Mouse (Mus musculus): ENCODE measurements around the gene Vps16. TPM values are rescaled to one million over a fixed set of nuclear protein-coding genes. Genes with fewer than 3 reads are reported as not detected.

The Vps16 gene
- 49.0 and 58.2 TPM in 2 replicates for polyA plus RNA-seq (2015; fragmentation: Nextera tagmentation; extraction: Ambion mirVana)

DNA sequence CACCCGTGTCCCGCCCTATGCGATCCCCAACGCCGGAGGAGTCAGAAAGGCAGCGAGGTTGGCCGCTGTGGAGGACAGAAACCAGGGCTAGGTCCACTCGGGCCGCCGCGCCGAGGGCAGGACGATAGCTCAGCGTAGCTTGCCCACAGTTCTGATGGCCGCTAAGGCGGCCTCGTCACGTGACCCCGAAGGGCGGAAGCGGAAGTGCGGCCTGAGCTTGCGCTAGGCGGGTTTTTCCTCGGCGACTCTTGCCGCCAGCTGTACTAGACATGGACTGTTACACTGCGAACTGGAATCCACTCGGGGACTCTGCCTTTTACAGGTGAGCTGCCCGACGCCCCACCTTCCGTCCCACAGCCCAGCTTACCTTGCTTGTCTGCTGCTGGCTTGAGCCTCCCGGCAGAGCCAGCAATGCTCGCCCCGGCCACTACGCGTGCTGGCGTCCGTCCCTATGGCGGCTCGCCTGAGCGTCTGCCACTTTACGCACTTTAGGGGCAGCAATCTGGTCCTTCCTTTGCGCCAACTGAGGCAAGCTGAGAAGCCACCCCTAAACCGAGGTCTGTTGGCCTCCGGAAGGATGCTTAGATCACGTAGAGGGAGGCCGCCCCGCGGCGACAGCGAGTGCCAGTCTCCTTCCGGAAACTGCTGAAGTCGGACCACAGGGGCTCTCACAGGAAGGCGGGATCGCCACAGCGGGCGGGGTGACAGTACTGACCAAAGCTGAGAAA lies at the start of gene Vps16, which contains the start of gene Pced1a:
Gene Vps16, plus strand, starts transcription at position 214 of the 728 bp plus-strand sequence.
Gene Pced1a, minus strand, starts transcription at position 576 of the 728 bp plus-strand sequence.
- ATAC-seq (replicated peaks; ENCODE audit: insufficient number of reproducible peaks, insufficient read depth, low FRiP score, low read depth) = peak; percentile 92
- Histone ChIP-seq H3K4me1 (replicated peaks) (peaks cover 12% of the 10 kb centered on the region), H3K9me3 (replicated peaks) (no peaks in the 10 kb centered on the region), H3K4me2 (peak within 1 kb of the TSS; percentile 94), H3K27me3 (no peaks in the 10 kb centered on the region), H3K9ac (peak within 1 kb of the TSS; percentile 86), H3K4me3 (peak within 1 kb of the TSS; percentile 91), H3K36me3 (no peaks in the 10 kb centered on the region), H3K27ac (peak within 1 kb of the TSS; percentile 91)
- WGBS = under 1% methylated on average over 58 of the region's 58 CpGs

DNA sequence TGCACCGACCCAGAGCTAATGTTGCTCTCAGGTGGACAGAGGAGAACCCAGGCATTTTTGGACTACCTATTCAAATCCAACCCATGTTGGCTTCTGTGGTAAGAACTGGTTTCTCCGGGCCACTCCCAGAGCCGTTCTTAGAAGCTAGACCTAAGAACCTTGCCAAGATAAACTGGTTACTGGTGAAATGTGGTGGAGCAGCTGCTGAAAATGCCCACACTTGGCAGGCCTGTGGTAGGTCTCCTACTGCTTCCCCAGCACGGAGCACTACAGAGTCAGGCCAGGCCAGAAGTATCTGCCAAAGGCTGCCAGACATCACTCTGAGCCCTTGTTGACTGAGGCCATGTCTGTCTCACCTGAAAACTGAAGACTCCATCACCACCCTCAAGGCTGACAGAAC lies 49.2 kb upstream of the Vps16 start:
- peaks cover 13% of the 10 kb centered on the region; the same call in 1 of the 2 replicates for H3K27me3 ChIP-seq
- no peak overlapping the region for H3K4me2 ChIP-seq
- no peaks in the 10 kb centered on the region for H3K36me3 ChIP-seq
- no peak overlapping the region for H3K27ac ChIP-seq
- no peak overlapping the region for H3K9ac ChIP-seq
- H3K4me1 ChIP-seq (replicated peaks) = no peaks in the 10 kb centered on the region
- WGBS = 59% methylated on average over 4 of the region's 4 CpGs
- no peak for ATAC-seq (replicated peaks; ENCODE audit: insufficient number of reproducible peaks, insufficient read depth, low FRiP score, low read depth)
- H3K9me3 ChIP-seq (replicated peaks) = no peaks in the 10 kb centered on the region
- no peak overlapping the region for H3K4me3 ChIP-seq

DNA sequence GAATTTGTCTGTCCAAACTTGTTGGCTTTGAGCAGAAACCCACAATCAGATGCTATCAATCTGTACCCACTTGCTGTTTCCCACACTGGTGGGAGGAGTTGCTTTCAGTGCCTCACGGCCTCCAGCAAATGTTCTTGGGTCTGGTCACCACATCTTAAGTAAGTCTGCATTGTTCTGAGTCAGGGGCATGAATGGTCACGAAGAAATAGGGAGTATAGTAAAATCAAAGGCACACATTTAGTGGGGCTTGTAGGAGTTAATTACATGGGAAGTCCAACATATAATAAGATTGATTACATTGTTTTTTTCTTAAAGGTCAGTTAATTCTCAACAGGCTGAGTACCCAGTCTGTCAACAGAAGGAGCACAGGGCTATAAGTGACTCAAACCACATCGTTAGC lies 40.9 kb upstream of the Vps16 start:
- 58% methylated on average over 3 of the region's 3 CpGs for WGBS
- Histone ChIP-seq H3K27me3 (peaks cover 2% of the 10 kb centered on the region; the same call in 1 of the 2 replicates), H3K9ac (no peak overlapping the region), H3K36me3 (no peaks in the 10 kb centered on the region), H3K9me3 (replicated peaks) (no peaks in the 10 kb centered on the region), H3K4me1 (replicated peaks) (no peaks in the 10 kb centered on the region), H3K4me2 (no peak overlapping the region), H3K4me3 (no peak overlapping the region), H3K27ac (no peak overlapping the region)
- no peak for ATAC-seq (replicated peaks; ENCODE audit: insufficient number of reproducible peaks, insufficient read depth, low FRiP score, low read depth)

DNA sequence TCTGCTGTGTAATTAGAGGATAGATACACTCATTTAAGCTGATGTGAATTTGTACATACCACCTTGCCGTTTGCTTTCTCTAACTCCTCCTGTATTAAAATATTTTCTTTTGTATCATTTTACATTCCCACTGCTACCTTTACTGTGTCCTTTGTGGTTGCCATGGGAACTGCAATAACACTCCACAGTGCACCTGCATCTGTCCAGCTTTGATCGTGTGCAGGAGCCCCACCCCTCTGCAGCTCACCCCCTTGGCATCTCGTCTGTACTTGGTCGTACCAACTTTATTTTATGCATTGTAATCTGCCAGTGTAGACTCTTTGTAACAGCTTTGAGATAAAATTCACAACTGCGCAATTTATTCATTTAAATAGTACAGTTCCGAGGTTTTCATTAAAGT lies 40.2 kb upstream of the Vps16 start:
- 70% methylated on average over 6 of the region's 6 CpGs for WGBS
- Histone ChIP-seq H3K4me2 (no peak overlapping the region), H3K36me3 (no peaks in the 10 kb centered on the region), H3K4me1 (replicated peaks) (no peaks in the 10 kb centered on the region), H3K4me3 (no peak overlapping the region), H3K9ac (no peak overlapping the region), H3K27ac (no peak overlapping the region), H3K27me3 (peaks cover 2% of the 10 kb centered on the region; the same call in 1 of the 2 replicates), H3K9me3 (replicated peaks) (no peaks in the 10 kb centered on the region)
- no peak for ATAC-seq (replicated peaks; ENCODE audit: insufficient number of reproducible peaks, insufficient read depth, low FRiP score, low read depth)

DNA sequence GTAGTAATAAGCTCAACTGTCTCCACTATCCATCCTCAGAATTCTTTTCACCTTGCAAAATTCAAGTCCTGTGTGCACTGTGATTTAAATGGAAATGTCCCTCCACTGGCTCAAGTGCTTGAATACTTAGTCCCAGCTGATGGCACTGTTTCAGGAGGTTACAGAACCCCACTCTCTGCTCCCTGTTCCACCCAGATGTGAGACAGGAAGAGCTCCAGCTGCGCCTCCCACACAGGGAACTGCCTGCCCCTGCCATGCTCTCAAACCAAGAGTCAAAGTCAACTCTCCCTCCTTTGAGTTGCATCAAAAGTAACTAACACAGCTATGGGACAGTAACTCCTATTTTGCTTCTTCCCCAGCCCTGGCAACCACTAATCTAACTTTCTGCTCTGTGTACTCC lies 37.9 kb upstream of the Vps16 start:
- Histone ChIP-seq H3K9ac (no peak overlapping the region), H3K4me1 (replicated peaks) (no peaks in the 10 kb centered on the region), H3K4me2 (no peak overlapping the region), H3K27me3 (peaks cover 2% of the 10 kb centered on the region; the same call in 1 of the 2 replicates), H3K9me3 (replicated peaks) (no peaks in the 10 kb centered on the region), H3K27ac (no peak overlapping the region), H3K36me3 (no peaks in the 10 kb centered on the region), H3K4me3 (no peak overlapping the region)
- 57% methylated on average over 1 of the region's 1 CpGs for WGBS
- ATAC-seq (replicated peaks; ENCODE audit: insufficient number of reproducible peaks, insufficient read depth, low FRiP score, low read depth) = no peak

DNA sequence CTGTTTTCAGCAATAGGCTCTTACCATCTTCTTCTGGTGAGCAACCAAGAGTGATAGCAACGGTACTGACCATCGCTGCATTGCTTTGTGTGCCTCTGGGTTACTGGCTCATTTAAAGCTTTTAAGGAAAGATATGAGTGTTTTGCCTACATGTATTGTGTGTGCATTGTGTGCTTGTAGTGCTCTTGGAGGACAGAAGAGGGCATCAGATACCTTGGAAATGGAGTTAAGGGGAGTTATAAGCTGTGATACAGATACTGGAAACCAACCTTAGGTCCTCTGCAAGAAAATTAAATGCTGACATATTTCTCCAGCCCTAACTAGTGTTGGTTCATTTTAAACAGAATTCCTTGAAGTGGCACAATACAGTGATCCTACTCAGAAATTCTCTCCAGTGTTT lies 35.3 kb upstream of the Vps16 start:
- no peak overlapping the region for H3K4me2 ChIP-seq
- WGBS = 83% methylated on average over 2 of the region's 2 CpGs
- no peak overlapping the region for H3K9ac ChIP-seq
- H3K27ac ChIP-seq = no peak overlapping the region
- H3K4me1 ChIP-seq (replicated peaks) = no peaks in the 10 kb centered on the region
- no peak for ATAC-seq (replicated peaks; ENCODE audit: insufficient number of reproducible peaks, insufficient read depth, low FRiP score, low read depth)
- no peak overlapping the region for H3K4me3 ChIP-seq
- no peaks in the 10 kb centered on the region for H3K36me3 ChIP-seq
- H3K27me3 ChIP-seq = no peaks in the 10 kb centered on the region
- no peaks in the 10 kb centered on the region for H3K9me3 ChIP-seq (replicated peaks)

DNA sequence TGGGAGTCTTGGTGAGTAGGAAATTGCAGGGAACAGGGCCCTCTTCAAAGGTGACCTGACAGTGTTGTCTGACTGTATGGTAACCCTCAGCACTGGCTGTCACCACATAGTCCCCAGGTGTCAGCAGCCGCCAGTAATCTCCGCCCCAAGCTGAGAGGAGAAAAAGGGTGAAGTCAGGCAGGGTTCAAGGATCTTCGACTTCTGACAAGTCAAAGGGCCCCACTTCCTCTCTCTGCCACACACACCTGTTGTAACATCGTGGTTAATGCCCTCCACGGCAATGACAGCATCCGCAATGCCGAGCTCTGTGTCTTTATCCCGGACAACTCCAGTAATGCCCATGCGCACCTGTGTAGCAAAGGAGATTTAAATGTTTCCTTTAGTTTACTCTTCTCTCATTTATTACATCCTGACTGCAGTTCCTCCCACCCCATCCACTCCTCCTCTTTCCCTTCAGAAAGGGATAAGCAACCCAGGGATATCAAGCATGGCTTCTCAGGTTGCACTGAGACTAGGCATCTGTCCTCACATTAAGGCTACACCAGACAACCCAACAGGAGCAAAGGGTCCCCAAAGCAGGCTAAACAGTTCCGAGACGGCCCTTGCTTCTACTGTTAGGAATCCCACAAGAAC lies 33.0 kb upstream of the Vps16 start:
- ATAC-seq (replicated peaks; ENCODE audit: insufficient number of reproducible peaks, insufficient read depth, low FRiP score, low read depth) = no peak
- 73% methylated on average over 11 of the region's 11 CpGs for WGBS

DNA sequence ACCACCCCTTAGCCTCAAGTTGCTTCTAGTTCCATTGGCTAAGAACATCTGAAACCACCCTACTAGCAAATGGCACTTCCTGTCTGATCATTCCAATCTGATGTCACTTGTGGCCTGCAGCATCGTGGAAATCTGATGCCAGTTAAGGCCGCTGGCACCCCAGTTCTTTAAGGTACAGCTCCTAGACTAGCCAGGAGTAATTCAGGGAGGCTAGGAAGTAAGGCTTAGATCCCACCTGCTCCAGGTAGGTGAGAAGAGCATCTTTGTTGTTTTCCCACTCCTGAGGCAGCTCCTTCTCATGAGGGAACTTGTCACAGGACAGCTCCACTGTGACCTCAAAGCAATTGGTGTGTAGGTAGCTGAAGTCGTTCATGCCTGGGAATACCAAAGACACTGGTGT lies 31.3 kb upstream of the Vps16 start:
- Histone ChIP-seq H3K9ac (no peak overlapping the region), H3K4me3 (no peak overlapping the region), H3K27ac (no peak overlapping the region), H3K9me3 (replicated peaks) (no peaks in the 10 kb centered on the region), H3K27me3 (0 out of 2 replicates have a peak, but pooled peaks cover 10% of the 10 kb centered on the region), H3K36me3 (no peaks in the 10 kb centered on the region), H3K4me1 (replicated peaks) (peaks cover 12% of the 10 kb centered on the region), H3K4me2 (no peak overlapping the region)
- no peak for ATAC-seq (replicated peaks; ENCODE audit: insufficient number of reproducible peaks, insufficient read depth, low FRiP score, low read depth)
- 76% methylated on average over 3 of the region's 3 CpGs for WGBS

More for the DNA sequence above, 33.0 kb upstream of the Vps16 start:
- no peaks in the 10 kb centered on the region for H3K9me3 ChIP-seq (replicated peaks)
- H3K4me2 ChIP-seq = no peak overlapping the region
- no peak overlapping the region for H3K9ac ChIP-seq
- H3K4me3 ChIP-seq = no peak overlapping the region
- H3K27me3 ChIP-seq = no peaks in the 10 kb centered on the region
- no peak overlapping the region for H3K27ac ChIP-seq
- H3K4me1 ChIP-seq (replicated peaks) = no peaks in the 10 kb centered on the region
- H3K36me3 ChIP-seq = no peaks in the 10 kb centered on the region

DNA sequence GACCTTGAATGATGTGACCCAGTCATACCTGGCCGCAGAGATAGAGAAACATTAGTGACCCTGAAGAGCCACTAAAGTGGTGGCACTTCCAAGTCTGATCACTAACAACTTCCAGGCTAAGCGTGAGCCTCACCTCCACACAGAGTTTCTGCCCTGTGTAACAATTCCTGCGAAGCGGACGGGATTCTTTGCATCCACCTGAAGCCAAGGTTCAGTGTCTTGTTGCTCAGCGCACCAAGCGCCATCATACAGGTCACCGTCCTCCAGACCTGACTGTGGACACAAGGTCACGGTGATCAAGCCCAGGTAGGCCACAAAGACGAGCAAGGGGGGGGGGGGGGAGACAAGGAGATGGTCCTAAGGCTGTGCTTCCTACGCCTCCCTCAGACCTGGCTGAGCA lies 28.4 kb upstream of the Vps16 start:
- H3K27me3 ChIP-seq = peaks cover 21% of the 10 kb centered on the region
- no peaks in the 10 kb centered on the region for H3K36me3 ChIP-seq
- H3K4me1 ChIP-seq (replicated peaks) = peaks cover 18% of the 10 kb centered on the region
- H3K4me2 ChIP-seq = no peak overlapping the region
- no peak overlapping the region for H3K4me3 ChIP-seq
- no peak for ATAC-seq (replicated peaks; ENCODE audit: insufficient number of reproducible peaks, insufficient read depth, low FRiP score, low read depth)
- H3K9me3 ChIP-seq (replicated peaks) = no peaks in the 10 kb centered on the region
- no peak overlapping the region for H3K9ac ChIP-seq
- WGBS = 95% methylated on average over 11 of the region's 11 CpGs
- H3K27ac ChIP-seq = no peak overlapping the region

DNA sequence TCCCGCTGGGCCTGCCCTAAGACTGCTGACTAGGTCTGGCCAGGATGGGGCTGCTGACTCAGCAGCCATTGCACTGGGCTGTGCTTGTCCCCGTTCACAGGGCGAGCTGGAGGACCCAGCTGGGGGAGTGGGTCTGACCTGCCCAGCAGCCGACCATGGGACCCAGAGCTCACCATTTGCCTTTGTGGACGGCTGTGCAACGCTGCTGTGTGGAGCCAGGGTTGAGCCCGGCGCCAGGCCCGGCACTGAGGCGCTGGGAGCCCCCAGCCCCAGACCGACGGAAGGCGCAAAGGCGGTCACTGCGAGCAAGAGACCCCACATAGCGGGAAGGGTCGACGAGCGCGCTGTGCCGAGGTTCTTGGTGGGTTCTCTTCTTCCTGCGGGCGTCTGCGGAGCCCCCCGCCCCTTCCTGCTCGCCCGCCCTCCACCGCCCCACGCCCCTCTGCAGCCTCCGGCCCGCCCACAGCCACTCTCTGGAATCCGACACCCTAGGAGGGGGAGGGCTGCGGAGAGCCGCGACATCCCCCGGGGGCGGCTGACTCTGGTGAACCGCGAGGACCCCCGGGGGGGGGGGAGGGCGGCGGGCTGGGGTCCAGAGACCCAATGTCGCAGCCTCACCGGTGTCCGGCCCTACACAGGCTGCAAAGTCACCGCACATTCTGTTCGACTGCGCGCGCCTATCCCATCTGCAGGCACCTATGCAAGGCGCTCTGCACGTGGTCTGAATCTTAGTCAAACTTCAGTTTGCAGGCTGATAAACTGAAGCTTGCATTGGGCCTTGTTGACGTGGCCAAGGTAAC lies 26.8 kb upstream of the Vps16 start, which contains the start of gene Cpxm1:
Gene Cpxm1, minus strand, starts transcription at position 389 of the 800 bp plus-strand sequence.
- Histone ChIP-seq H3K9ac (peak within 1 kb of the TSS; percentile 63), H3K4me1 (replicated peaks) (peaks cover 18% of the 10 kb centered on the region), H3K4me2 (peak within 1 kb of the TSS; percentile 98), H3K27me3 (peaks cover 21% of the 10 kb centered on the region), H3K27ac (peak within 1 kb of the TSS; percentile 41; the same call in 1 of the 2 replicates), H3K4me3 (peak within 1 kb of the TSS; percentile 69), H3K36me3 (no peaks in the 10 kb centered on the region), H3K9me3 (replicated peaks) (no peaks in the 10 kb centered on the region)
- ATAC-seq (replicated peaks; ENCODE audit: insufficient number of reproducible peaks, insufficient read depth, low FRiP score, low read depth) = peak; percentile 79
- WGBS = under 1% methylated on average over 50 of the region's 53 CpGs

DNA sequence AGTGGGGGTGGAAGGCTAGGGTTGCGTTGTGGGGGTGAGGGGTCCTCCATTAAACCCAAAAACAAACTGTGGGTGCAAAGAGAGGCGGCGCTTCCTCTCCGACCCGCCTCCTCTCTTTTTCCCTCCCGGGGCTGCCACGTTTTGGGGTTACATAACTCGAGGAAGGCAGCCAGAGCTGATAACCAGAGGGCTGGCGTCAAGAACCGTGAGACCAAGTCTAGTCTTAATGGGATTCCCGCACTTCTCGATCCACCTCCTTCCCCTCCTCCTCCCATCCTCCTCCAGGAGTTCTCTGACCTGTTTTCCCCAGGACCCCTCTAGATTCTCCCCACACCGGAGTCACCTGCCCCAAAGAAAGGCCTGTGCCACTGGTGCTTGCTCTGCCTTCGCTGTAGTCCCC lies 26.0 kb upstream of the Vps16 start:
- Histone ChIP-seq H3K9me3 (replicated peaks) (no peaks in the 10 kb centered on the region), H3K4me3 (peak overlapping the region; percentile 69), H3K36me3 (no peaks in the 10 kb centered on the region), H3K4me2 (peak overlapping the region; percentile 98), H3K27me3 (peaks cover 21% of the 10 kb centered on the region), H3K4me1 (replicated peaks) (peaks cover 18% of the 10 kb centered on the region), H3K27ac (no peak overlapping the region), H3K9ac (no peak overlapping the region; the same call in 1 of the 2 replicates)
- WGBS = 12% methylated on average over 14 of the region's 14 CpGs
- no peak for ATAC-seq (replicated peaks; ENCODE audit: insufficient number of reproducible peaks, insufficient read depth, low FRiP score, low read depth)
